Mouse (Mus musculus) heart, embryonic 11.5 days (tissue): ENCODE measurements around the gene Kirrel2. TPM values are rescaled to one million over a fixed set of nuclear protein-coding genes. Genes with fewer than 3 reads are reported as not detected.
"Not testable (repeated sequence)": the region's sequence is repeated elsewhere in the genome, so short reads cannot be mapped to it uniquely, and the experiment has no call there.

Experiments used
- ATAC-seq: fragments of 200-750 bp; cut with Nextera tagmentation; replicated peaks from 2 replicates; pipeline ENCODE4 v1.8.0; 2017; ENCODE audit warnings: moderate library complexity; ENCODE audit not compliant: insufficient number of reproducible peaks, low FRiP score, low TSS enrichment
- H3K27ac ChIP-seq: fragments of 300-500 bp; sonication (generic); 2 replicates; pipeline ENCODE4 v1.5.1; 2014; ENCODE audit warnings: mild to moderate bottlenecking, low read depth, low read length
- H3K27me3 ChIP-seq: fragments of 300-500 bp; sonication (generic); 2 replicates; pipeline ENCODE4 v1.6.1; 2014; ENCODE audit warnings: mild to moderate bottlenecking, low read length, mixed read lengths; ENCODE audit not compliant: control insufficient read depth, insufficient read depth
- H3K36me3 ChIP-seq: fragments of 300-500 bp; sonication (generic); 2 replicates; pipeline ENCODE4 v1.6.1; 2014; ENCODE audit warnings: mild to moderate bottlenecking, low read length, moderate library complexity, mixed read lengths; ENCODE audit not compliant: control insufficient read depth, insufficient read depth
- H3K4me1 ChIP-seq: fragments of 300-500 bp; sonication (generic); 2 replicates; pipeline ENCODE4 v1.6.1; 2014; ENCODE audit warnings: low read length; ENCODE audit not compliant: control insufficient read depth, insufficient read depth
- H3K4me2 ChIP-seq: fragments of 300-500 bp; sonication (generic); 2 replicates; pipeline ENCODE4 v1.6.1; 2014; ENCODE audit warnings: mild to moderate bottlenecking, moderate library complexity
- H3K4me3 ChIP-seq: fragments of 300-500 bp; sonication (generic); 2 replicates; pipeline ENCODE4 v1.5.1; 2014; ENCODE audit warnings: low read depth, low read length
- H3K9ac ChIP-seq: fragments of 300-500 bp; sonication (generic); 2 replicates; pipeline ENCODE4 v1.6.1; 2014; ENCODE audit warnings: mild to moderate bottlenecking, low read depth, low read length, moderate library complexity
- H3K9me3 ChIP-seq: fragments of 300-500 bp; sonication (generic); replicated peaks from 2 replicates; pipeline ENCODE4 v1.6.1; 2016; ENCODE audit warnings: low read length; ENCODE audit not compliant: control insufficient read depth
- WGBS: fragments of 180-500 bp; shearing (Covaris S2); extraction: QIAGEN DNeasy Blood & Tissue Kit; methylation state at CpG from one replicate; pipeline ENCODE4 v1.1.7; 2014; ENCODE audit not compliant: insufficient replicate concordance; 5-methylcytosine and 5-hydroxymethylcytosine counted together
- polyA plus RNA-seq: library from polyadenylated mRNA; unstranded; fragments of >200 nt; fragmentation: Nextera tagmentation; extraction: Ambion mirVana; gene quantifications from 2 replicates; pipeline ENCODE4 v1.2.1, GENCODE M21; 2014

Kirrel2 gene
- polyA plus RNA-seq, result 1.5 and 3.7 TPM in 2 replicates

DNA sequence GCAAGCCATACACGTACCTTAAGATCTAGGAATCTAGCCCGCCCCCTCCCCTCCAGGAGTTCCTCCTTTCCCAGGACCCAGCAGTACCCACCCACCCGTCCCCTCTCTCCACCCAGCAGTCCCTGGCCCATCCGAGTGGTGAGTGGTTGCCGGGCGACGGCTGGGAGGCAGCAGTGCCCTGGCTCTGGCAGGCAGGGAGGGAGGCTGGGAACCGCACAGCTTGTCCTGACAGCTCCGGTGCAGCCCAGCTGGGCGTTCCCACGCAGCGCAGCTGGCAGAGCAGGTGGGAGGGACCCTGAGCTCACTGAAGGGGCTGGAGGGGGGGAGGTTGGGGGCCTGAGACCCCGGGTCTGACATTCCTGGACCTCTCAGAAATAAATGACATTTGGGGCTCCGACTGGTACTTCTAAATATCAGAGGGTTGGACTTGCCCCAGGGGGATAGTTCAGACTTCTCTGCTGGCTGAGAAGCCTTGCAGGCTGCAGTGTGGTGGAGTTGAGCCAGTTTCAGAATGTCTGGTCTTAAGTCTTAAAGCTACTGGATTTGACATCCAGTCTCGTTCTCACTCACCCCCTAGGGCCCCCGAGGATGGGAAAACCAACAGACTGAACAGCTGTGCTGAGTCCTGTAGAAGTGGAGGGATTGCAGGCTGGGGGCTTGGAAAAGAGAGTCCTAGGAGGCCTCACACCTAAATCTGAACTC, at the start of gene Kirrel2, which contains the start of gene Nphs1:
Gene Kirrel2, minus strand, starts transcription at position 62 of the 702 bp plus-strand sequence.
Gene Nphs1, plus strand, starts transcription at position 687 of the 702 bp plus-strand sequence.
- Histone ChIP-seq H3K36me3 (no peaks in the 10 kb centered on the region), H3K9me3 (no peaks in the 10 kb centered on the region), H3K4me1 (no peaks in the 10 kb centered on the region), H3K27ac (no peak within 1 kb of the TSS), H3K4me3 (0 out of 2 replicates have a peak within 1 kb of the TSS, but pooled peaks have one; percentile 1), H3K9ac (no peak within 1 kb of the TSS), H3K4me2 (peak within 1 kb of the TSS; percentile 14; the same call in 1 of the 2 replicates), H3K27me3 (peaks cover 97% of the 10 kb centered on the region)
- ATAC-seq, result peak; percentile 53; the same call in 1 of the 2 replicates
- WGBS, result 3% methylated on average over 16 of the region's 16 CpGs

DNA sequence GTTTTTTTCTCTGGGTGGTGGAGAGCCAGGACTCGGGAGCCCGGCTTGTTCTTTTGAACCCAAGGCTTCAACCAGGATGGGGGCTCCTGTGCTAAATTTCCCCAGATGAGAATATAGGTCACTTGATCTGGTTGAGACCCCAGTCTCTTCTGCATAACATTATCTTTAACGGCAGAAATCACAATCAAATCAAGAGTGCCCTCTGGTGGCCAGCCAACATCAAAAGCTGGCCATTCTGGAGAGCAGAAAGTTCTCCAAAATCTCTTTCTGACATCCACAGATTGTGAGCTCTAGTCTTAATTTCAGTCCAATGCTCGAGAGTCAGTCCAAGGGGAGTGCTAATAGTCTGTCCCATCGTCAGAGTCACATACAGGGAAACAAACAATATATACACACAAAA, 43.7 kb upstream of the Kirrel2 start:
- 77% methylated on average over 5 of the region's 5 CpGs for WGBS
- not testable (repeated sequence) for H3K4me2 ChIP-seq, H3K27ac ChIP-seq, H3K36me3 ChIP-seq, H3K9ac ChIP-seq, H3K4me3 ChIP-seq, ATAC-seq, H3K27me3 ChIP-seq, H3K9me3 ChIP-seq, H3K4me1 ChIP-seq

DNA sequence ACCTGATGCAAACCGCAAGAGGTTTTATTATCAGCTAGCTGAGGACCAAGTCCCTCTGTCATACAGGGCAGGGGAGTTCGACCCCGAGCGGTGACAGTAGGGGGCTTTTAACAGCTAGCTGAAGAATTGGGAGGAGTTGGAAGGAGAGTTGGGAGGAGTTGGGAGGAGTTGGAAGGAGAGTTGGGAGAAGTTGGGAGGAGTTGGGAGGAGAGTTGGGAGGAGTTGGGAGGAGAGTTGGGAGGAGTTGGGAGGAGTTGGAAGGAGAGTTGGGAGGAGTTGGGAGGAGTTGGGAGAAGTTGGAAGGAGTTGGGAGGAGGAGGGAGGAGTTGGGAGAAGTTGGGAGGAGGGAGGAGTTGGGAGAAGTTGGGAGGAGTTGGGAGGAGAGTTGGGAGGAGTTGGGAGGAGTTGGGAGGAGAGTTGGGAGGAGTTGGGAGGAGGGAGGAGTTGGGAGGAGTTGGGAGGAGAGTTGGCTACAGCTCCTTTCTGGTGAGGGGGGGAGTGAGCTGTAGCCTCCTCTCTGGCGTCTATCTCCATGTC, 38.1 kb upstream of the Kirrel2 start:
- WGBS, result 49% methylated on average over 5 of the region's 5 CpGs
- not testable (repeated sequence) for H3K36me3 ChIP-seq, H3K9me3 ChIP-seq, ATAC-seq, H3K9ac ChIP-seq, H3K27ac ChIP-seq, H3K27me3 ChIP-seq, H3K4me2 ChIP-seq, H3K4me3 ChIP-seq, H3K4me1 ChIP-seq

DNA sequence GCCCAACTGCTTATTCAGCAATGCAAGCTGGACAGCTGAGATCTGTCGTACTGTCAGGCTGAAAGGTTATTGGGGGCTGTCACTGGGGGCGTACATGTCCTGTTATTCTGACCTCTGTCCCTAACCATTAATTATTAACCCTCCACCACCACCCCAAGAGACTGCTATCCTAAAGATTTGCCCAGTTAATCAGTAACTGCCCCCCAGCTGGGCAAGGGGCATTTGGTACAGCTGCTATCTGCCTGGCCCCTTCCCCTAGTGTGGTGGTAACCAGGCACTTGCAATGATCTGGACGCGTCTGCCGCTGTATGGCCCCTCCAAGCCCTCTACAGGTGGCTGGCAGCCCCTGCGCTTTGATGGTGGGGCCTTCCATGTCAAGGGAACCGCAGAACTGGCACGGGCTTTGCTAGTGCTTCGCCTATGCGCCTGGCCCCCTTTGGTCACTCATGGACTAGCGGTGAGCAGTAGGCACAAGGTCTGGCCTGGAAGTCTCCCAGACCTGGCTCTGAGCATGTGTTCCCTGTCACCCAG, 36.0 kb upstream of the Kirrel2 start, which contains the start of gene Prodh2:
Gene Prodh2, plus strand, starts transcription at position 222 of the 531 bp plus-strand sequence.
- no peak for ATAC-seq
- no peak within 1 kb of the TSS for H3K4me2 ChIP-seq
- no peak within 1 kb of the TSS for H3K27ac ChIP-seq
- no peaks in the 10 kb centered on the region for H3K4me1 ChIP-seq
- WGBS, result 52% methylated on average over 11 of the region's 11 CpGs
- no peak within 1 kb of the TSS for H3K9ac ChIP-seq
- no peaks in the 10 kb centered on the region for H3K36me3 ChIP-seq
- peaks cover 10% of the 10 kb centered on the region for H3K27me3 ChIP-seq
- no peak within 1 kb of the TSS for H3K4me3 ChIP-seq
- no peaks in the 10 kb centered on the region for H3K9me3 ChIP-seq

DNA sequence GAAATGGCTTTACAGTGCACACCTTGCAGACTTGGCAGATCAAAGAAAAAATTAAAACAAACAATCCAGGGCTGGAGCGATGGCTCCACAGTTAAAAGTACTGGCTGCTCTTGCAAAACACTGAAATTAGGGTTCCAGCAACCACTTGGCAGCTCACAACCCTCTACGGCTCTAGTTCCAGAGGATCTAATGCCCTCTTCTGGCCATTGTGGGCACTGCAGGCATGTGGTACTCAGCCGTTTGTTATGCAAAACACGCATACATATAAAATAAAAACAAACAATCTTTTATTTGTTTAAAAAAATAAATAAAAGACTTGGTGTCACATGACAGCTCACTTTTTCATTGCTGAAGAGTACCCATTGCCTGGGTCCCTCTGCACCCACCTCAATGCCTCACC, 35.3 kb upstream of the Kirrel2 start:
- 24% methylated on average over 4 of the region's 4 CpGs for WGBS
- no peak for ATAC-seq

DNA sequence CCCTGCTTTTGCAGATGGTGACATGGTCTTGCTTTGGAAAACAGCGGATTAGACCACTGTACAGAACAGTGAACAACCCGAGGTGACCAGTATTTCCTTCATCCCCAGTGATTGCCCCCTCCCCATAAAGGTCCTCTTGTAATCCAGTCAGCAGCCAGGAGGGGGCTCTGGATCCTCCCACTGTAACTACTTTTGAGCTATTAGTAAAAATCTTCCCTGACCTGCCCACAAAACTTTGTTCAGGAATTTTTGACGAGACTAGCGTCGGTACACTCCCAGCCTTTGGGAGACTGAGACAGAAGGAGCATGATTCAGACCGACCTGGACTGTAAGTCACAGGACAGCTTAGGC, 33.4 kb upstream of the Kirrel2 start:
- no peaks in the 10 kb centered on the region for H3K9me3 ChIP-seq
- no peaks in the 10 kb centered on the region for H3K36me3 ChIP-seq
- WGBS, result 15% methylated on average over 6 of the region's 6 CpGs
- no peak overlapping the region for H3K4me2 ChIP-seq
- H3K27ac ChIP-seq, result no peak overlapping the region
- peaks cover 10% of the 10 kb centered on the region for H3K27me3 ChIP-seq
- H3K4me1 ChIP-seq, result no peaks in the 10 kb centered on the region
- no peak overlapping the region for H3K9ac ChIP-seq
- H3K4me3 ChIP-seq, result no peak overlapping the region
- ATAC-seq, result no peak

More for the DNA sequence above, 35.3 kb upstream of the Kirrel2 start:
- Histone ChIP-seq H3K4me2 (no peak overlapping the region), H3K4me1 (no peaks in the 10 kb centered on the region), H3K4me3 (no peak overlapping the region), H3K9me3 (no peaks in the 10 kb centered on the region), H3K27ac (no peak overlapping the region), H3K27me3 (peaks cover 10% of the 10 kb centered on the region), H3K36me3 (no peaks in the 10 kb centered on the region), H3K9ac (no peak overlapping the region)

DNA sequence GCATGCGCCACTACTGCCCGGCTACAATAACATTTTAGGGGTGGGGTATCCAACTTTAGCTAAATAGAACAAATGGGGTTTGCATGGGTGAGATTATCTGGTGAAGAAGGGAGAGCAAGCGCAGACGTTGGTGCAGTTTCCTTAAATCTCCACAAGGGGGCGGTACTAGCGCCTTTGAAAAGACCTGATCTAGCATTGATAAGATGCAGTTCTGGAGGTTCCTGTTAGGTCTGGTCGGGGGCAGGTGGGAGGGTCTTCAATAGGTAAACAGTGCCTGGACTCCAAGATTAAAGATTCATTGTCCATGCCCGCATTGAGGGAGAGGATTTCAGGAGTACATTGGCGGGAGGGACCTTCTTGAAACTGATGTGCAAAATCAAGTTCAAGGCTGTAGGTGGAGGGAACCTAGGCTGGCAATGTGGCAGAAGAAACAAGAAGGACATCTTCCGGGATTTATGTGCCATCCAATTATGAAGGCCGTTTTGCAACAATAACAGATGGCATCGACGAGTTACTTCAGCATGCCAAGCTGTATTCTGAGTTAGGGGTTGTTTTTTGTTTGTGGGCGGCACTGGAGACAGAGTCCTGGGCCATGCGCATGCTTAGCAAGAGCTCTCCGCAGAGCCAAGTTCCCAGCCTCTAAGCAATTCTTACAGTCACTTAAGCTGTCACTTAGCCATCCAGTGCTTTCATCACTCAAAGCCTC, 32.9 kb upstream of the Kirrel2 start:
- H3K27me3 ChIP-seq, result peaks cover 10% of the 10 kb centered on the region
- H3K9ac ChIP-seq, result no peak overlapping the region
- H3K4me2 ChIP-seq, result no peak overlapping the region
- H3K4me1 ChIP-seq, result no peaks in the 10 kb centered on the region
- H3K27ac ChIP-seq, result no peak overlapping the region
- no peak overlapping the region for H3K4me3 ChIP-seq
- no peaks in the 10 kb centered on the region for H3K9me3 ChIP-seq
- ATAC-seq, result no peak
- 23% methylated on average over 16 of the region's 16 CpGs for WGBS
- H3K36me3 ChIP-seq, result no peaks in the 10 kb centered on the region

DNA sequence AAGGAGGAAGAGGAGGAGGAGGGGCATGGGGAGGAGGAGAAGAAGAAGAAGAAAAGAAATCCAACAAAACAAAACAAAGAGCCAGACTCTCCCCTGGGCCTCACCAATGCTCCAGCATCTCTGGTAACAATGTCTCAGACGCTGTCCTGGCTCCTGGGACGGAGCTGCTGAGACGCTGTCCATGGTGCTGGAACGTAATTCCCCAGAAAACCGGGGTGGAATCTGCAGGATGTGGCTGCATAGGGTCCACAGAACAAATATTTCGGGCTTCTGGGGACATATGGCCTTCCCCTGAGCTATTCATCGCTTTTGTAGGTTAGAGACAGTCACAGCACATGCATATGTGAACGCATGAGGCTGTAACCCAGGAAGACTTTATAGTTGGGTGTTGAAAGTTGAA, 26.8 kb upstream of the Kirrel2 start:
- Histone ChIP-seq H3K9ac (no peak overlapping the region), H3K27me3 (peaks cover 8% of the 10 kb centered on the region), H3K27ac (no peak overlapping the region), H3K4me3 (no peak overlapping the region), H3K36me3 (no peaks in the 10 kb centered on the region), H3K9me3 (no peaks in the 10 kb centered on the region), H3K4me2 (no peak overlapping the region), H3K4me1 (no peaks in the 10 kb centered on the region)
- no peak for ATAC-seq
- WGBS, result 15% methylated on average over 8 of the region's 8 CpGs
